Mouse (Mus musculus) heart, adult 2 months (tissue): ENCODE data around the gene Synpr. TPM values are rescaled to one million over a fixed set of nuclear protein-coding genes. Genes with fewer than 3 reads are reported as not detected.

Source experiments
- DNase-seq, 2 experiments: peaks; one replicate each; pipeline ENCODE4 v3.0.0; 2021
- H3K27ac ChIP-seq: fragments of 200-600 bp; 2 replicates; pipeline ENCODE4 v1.8.1; 2022
- H3K27me3 ChIP-seq: fragments of 200-500 bp; 2 replicates; pipeline ENCODE4 v1.6.1; 2012; ENCODE audit warnings: mild to moderate bottlenecking, low read length, inconsistent platforms, mixed read lengths; ENCODE audit not compliant: control insufficient read depth, insufficient read depth
- H3K36me3 ChIP-seq: fragments of 200-500 bp; 2 replicates; pipeline ENCODE4 v1.6.1; 2012; ENCODE audit warnings: low read length, inconsistent platforms; ENCODE audit not compliant: control insufficient read depth, insufficient read depth
- H3K4me1 ChIP-seq: fragments of 200-500 bp; 2 replicates; pipeline ENCODE4 v1.6.1; 2011; ENCODE audit warnings: low read length; ENCODE audit not compliant: control insufficient read depth, insufficient read depth
- H3K4me3 ChIP-seq: fragments of 200-600 bp; 2 replicates; pipeline ENCODE4 v1.8.1; 2022
- H3K79me2 ChIP-seq: fragments of 200-500 bp; replicated peaks from 2 replicates; pipeline ENCODE4 v1.6.1; 2012; ENCODE audit warnings: mild to moderate bottlenecking, inconsistent platforms, low read length, moderate library complexity, mixed read lengths; ENCODE audit not compliant: control insufficient read depth, insufficient read depth
- H3K9ac ChIP-seq: fragments of 200-500 bp; 2 replicates; pipeline ENCODE4 v1.6.1; 2012; ENCODE audit warnings: low read depth, mild to moderate bottlenecking, control low read depth, inconsistent platforms, low read length, mixed read lengths
- CTCF ChIP-seq: fragments of 200-600 bp; IDR thresholded peaks from 2 replicates; pipeline ENCODE4 v1.8.1; 2022; ENCODE audit warnings: antibody characterized with exemption, mild to moderate bottlenecking, moderate library complexity
- EP300 ChIP-seq: fragments of 200-500 bp; IDR thresholded peaks from 2 replicates; pipeline ENCODE4 v1.6.1; 2011; ENCODE audit warnings: low read depth, low read length, control low read depth; ENCODE audit not compliant: insufficient read depth
- POLR2A ChIP-seq: fragments of 200-500 bp; IDR thresholded peaks from 2 replicates; pipeline ENCODE4 v1.6.1; 2011; ENCODE audit warnings: mild to moderate bottlenecking, low read depth, low read length, control low read depth; ENCODE audit not compliant: insufficient read depth
- WGBS: fragments of 180-500 bp; shearing (Covaris S2); methylation state at CpG from one replicate; pipeline ENCODE4 v1.1.7; 2018; 5-methylcytosine and 5-hydroxymethylcytosine counted together
- intact Hi-C: fragments of 180-260 bp; cut with DNase I; formaldehyde crosslinking; loops from one replicate; pipeline ENCODE4 v1.15.1; 2025
- polyA plus RNA-seq: library from polyadenylated mRNA; depleted of rRNA; stranded (reverse); fragments of >200 nt; gene quantifications from 2 replicates; pipeline ENCODE4 v1.2.3, GENCODE M21; 2012
- total RNA-seq, 2 experiments: library from RNA; stranded (reverse); gene quantifications; 2 replicates each; pipeline ENCODE4 v1.2.3; 2021

Gene Synpr
- total and polyA plus RNA-seq, 3 experiments: 0.26 to 0.34 TPM; not detected in 1

DNA sequence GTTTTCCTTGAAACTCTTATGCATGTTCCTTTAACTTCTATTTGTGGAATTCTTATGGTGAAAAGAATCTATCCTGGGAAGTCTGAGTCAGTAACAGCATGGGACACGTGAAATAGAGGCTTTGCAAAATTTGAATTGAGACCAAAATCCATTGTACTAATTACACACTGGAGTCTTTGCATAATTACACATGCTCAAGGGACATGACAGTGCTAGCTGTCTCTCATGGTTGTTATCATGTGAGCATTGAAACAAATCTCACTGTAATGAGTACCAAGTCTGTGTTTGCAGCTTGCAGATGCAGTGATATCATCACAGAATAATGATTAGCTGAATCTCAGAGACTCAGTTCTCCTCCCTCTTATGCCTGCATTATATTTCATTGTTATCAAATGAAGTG, 22.2 kb upstream of the Synpr start:
- TF ChIP-seq CTCF (no peak), EP300 (no peak), POLR2A (no peak)
- 22% methylated on average over 1 of the region's 1 CpGs for WGBS

DNA sequence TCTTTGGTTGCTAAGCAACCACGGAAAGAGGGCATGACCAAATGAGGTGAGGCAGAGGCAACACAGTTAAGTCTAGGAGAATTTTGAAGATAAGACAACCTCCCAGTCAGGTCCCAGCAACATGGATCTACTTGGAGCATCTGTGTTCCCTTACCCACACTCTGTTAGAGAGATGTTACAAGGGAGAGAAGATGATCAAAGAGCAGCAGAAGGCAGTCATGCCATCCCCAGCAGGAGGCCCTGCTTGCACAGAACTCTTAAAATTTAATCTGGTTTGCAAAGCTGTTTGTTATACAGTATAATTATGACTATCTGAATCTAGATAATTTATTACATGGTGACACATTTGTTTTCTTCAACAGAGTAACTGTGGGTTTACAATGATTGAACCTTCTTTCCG, 18.2 kb upstream of the Synpr start:
- Histone ChIP-seq H3K4me3 (no peak overlapping the region), H3K9ac (no peak overlapping the region), H3K4me1 (no peaks in the 10 kb centered on the region), H3K79me2 (no peaks in the 10 kb centered on the region), H3K27me3 (no peaks in the 10 kb centered on the region), H3K27ac (no peak overlapping the region), H3K36me3 (no peaks in the 10 kb centered on the region)
- intact Hi-C loops: no loop called here
- no peak for TF ChIP-seq EP300
- TF ChIP-seq POLR2A: no peak
- no peak for TF ChIP-seq CTCF
- DNase-seq: no peak
- 82% methylated on average over 2 of the region's 2 CpGs for WGBS

More for the DNA sequence above, 22.2 kb upstream of the Synpr start:
- Histone ChIP-seq H3K27me3 (no peaks in the 10 kb centered on the region), H3K79me2 (no peaks in the 10 kb centered on the region), H3K27ac (no peak overlapping the region), H3K4me1 (no peaks in the 10 kb centered on the region), H3K36me3 (no peaks in the 10 kb centered on the region), H3K4me3 (no peak overlapping the region), H3K9ac (no peak overlapping the region)
- intact Hi-C loops: no loop called here
- no peak for DNase-seq

DNA sequence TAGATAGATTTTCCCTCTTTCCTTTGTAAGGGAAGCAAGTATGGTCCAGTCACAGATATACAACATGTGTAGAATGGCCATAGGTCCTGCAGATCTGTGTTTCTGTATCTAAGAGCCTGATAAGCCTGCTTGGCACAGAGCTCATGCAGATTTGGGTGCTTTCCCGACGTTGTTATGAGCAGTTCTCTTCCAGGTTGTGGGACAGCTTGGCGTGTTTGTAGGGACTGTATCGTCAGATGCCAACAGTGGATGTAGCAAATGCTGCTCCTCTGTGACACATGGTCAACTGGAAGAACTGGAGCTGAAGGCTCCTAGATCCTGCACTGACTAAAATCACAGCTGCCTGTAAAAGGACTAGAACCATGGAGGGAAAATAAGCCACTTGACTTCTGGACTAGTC, 17.4 kb upstream of the Synpr start:
- no peak overlapping the region for H3K9ac ChIP-seq
- no peak overlapping the region for H3K4me3 ChIP-seq
- H3K79me2 ChIP-seq: no peaks in the 10 kb centered on the region
- intact Hi-C loops: no loop called here
- H3K27me3 ChIP-seq: no peaks in the 10 kb centered on the region
- WGBS: 70% methylated on average over 4 of the region's 4 CpGs
- TF ChIP-seq POLR2A: no peak
- no peak for TF ChIP-seq CTCF
- no peak for TF ChIP-seq EP300
- DNase-seq: no peak
- H3K36me3 ChIP-seq: no peaks in the 10 kb centered on the region
- no peak overlapping the region for H3K27ac ChIP-seq
- H3K4me1 ChIP-seq: no peaks in the 10 kb centered on the region

DNA sequence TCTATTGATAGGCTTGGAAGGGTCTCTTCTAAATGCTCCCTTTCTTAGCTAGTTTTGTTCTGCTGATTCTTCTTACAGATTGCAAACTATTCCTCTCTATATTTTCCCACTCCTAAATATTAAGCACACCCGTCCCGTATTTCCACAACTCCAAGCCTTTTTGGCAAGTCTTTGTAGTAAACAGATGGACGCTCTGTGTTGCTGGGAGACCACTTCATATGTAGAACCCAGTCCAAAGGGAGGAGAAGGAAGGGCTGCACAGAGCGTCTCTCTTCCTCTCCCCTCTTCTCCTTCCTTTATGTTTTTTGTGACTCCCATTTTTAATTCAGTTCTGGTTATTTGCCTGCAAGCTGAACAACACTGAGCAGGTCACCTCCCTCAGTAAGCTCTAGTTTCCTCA, 1.4 kb upstream of the Synpr start:
- no peak for DNase-seq
- H3K4me3 ChIP-seq: no peak overlapping the region
- H3K9ac ChIP-seq: no peak overlapping the region
- intact Hi-C loops: no loop called here
- no peaks in the 10 kb centered on the region for H3K27me3 ChIP-seq
- no peak overlapping the region for H3K27ac ChIP-seq
- TF ChIP-seq CTCF (no peak), POLR2A (no peak), EP300 (no peak)
- WGBS: 73% methylated on average over 4 of the region's 4 CpGs
- no peaks in the 10 kb centered on the region for H3K36me3 ChIP-seq
- no peaks in the 10 kb centered on the region for H3K4me1 ChIP-seq
- H3K79me2 ChIP-seq: no peaks in the 10 kb centered on the region

DNA sequence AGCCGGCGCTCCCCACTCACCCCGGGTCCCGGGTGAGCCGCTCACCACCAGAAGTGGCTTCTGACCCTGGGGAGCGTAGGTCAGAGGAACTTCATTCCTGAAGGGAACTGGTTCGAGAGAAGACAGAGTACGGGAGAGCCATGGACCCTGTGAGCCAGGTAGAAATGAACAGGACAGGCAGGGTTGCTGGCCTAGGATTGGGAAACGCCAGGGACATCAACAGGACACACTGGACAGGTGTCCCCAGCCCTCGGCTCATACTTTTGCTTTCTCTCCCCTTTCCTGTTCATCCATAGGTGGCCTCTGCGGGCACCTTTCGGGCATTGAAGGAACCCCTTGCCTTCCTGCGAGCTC, 242 bp downstream of the Synpr start:
- no peaks in the 10 kb centered on the region for H3K79me2 ChIP-seq
- H3K9ac ChIP-seq: no peak overlapping the region
- intact Hi-C loops: no loop called here
- TF ChIP-seq CTCF (no peak), EP300 (no peak), POLR2A (no peak)
- DNase-seq: no peak
- H3K4me3 ChIP-seq: no peak overlapping the region
- H3K36me3 ChIP-seq: no peaks in the 10 kb centered on the region
- no peaks in the 10 kb centered on the region for H3K4me1 ChIP-seq
- 12% methylated on average over 13 of the region's 13 CpGs for WGBS
- no peaks in the 10 kb centered on the region for H3K27me3 ChIP-seq
- no peak overlapping the region for H3K27ac ChIP-seq

DNA sequence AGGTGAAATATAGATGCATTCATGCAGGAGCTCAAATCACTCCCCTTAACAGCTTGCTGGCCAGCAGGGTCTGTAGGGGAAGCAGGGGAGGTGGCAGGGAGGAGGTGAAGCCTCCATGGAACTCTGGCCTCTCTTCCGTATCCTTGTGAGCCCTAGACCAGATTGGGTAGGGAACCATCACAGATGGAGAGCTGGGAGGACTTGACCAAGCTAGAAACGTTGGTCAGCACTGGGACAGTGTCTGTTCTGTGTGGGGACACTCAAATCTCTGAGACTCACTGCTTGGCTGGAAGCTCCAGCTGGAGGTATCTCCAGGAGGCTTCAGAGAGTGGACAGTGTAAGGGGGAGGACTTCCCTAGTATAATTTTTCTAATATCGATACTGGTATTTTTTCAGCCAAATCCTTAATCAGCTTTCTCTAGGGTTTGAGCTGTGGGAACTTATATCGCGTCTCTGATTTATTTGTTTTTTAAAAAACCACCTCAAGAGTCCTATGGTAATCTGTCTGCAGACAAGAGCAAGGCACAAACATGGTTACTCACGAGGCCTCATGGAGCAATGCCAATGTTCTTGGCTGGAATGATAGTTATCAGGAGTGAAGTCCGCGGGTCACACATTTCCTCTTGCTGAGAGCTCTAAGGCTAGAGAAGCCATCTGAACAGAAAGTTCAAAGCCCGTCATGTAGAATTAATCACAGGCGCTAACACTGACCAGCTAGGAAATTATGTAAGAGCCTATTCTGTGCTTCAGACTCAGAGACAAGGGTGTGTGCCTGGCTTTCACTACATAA, 956 bp downstream of the Synpr start:
- intact Hi-C loops: no loop called here
- Histone ChIP-seq H3K27me3 (no peaks in the 10 kb centered on the region), H3K79me2 (no peaks in the 10 kb centered on the region), H3K36me3 (no peaks in the 10 kb centered on the region), H3K27ac (no peak overlapping the region), H3K4me3 (no peak overlapping the region), H3K9ac (no peak overlapping the region), H3K4me1 (no peaks in the 10 kb centered on the region)
- no peak for TF ChIP-seq CTCF
- TF ChIP-seq POLR2A: no peak
- TF ChIP-seq EP300: no peak
- 50% methylated on average over 10 of the region's 10 CpGs for WGBS
- no peak for DNase-seq
